Mouse (Mus musculus) embryo, embryonic 11.5 days (tissue): ENCODE results near the gene Slc25a23.

ENCODE experiments used
- DNase-seq: peaks from one replicate; pipeline ENCODE4 v3.0.0-alpha.2; 2012; ENCODE audit warnings: low read depth, low spot score

Slc25a23 gene

GRCm38 (mm10) chr17:57019693-57020092, 40.0 kb downstream of the Slc25a23 start:
- no peak for DNase-seq

- no peak for DNase-seq
Measured at GRCm38 (mm10) chr17:57012245-57012795, 47.3 kb downstream of the Slc25a23 start.

- peak; percentile 100 for DNase-seq
Measured at GRCm38 (mm10) chr17:57011236-57012141, 48.2 kb downstream of the Slc25a23 start, which contains the start of the genes Gtf2f1 and Gm17949. TSS of gene Gtf2f1 (minus strand) at chr17:57011288. TSS of gene Gm17949 (plus strand) at chr17:57011469.

GRCm38 (mm10) chr17:57010911-57011235, 48.8 kb downstream of the Slc25a23 start:
- no peak for DNase-seq

GRCm38 (mm10) chr17:57007137-57007905, 52.3 kb downstream of the Slc25a23 start:
- no peak for DNase-seq

- DNase-seq = no peak
Measured at GRCm38 (mm10) chr17:57003994-57004393, 55.7 kb downstream of the Slc25a23 start.

GRCm38 (mm10) chr17:57001228-57001627, 58.4 kb downstream of the Slc25a23 start:
- no peak for DNase-seq

GRCm38 (mm10) chr17:56999968-57000609, 59.6 kb downstream of the Slc25a23 start, which contains the start of gene Pspn:
TSS of gene Pspn (minus strand) at chr17:57000018.
- no peak for DNase-seq

- no peak for DNase-seq
Measured at GRCm38 (mm10) chr17:56999414-56999813, 60.2 kb downstream of the Slc25a23 start.

- peak; percentile 91 for DNase-seq
Measured at GRCm38 (mm10) chr17:56997029-56997667, 62.5 kb downstream of the Slc25a23 start, which contains the start of gene Alkbh7. TSS of gene Alkbh7 (plus strand) at chr17:56997339.

- DNase-seq = no peak
Measured at GRCm38 (mm10) chr17:56996506-56996905, 63.2 kb downstream of the Slc25a23 start.

- no peak for DNase-seq
Measured at GRCm38 (mm10) chr17:56995046-56995445, 64.6 kb downstream of the Slc25a23 start.
